Mouse (Mus musculus) testis, adult 2 months (tissue): ENCODE results near the gene Pom121l2.

Experiments
- CTCF ChIP-seq: fragments of 200-500 bp; IDR thresholded peaks from 2 replicates; pipeline ENCODE4 v1.5.1; 2012; ENCODE audit warnings: low read depth, mild to moderate bottlenecking, inconsistent platforms, low read length, moderate library complexity; ENCODE audit not compliant: control insufficient read depth, insufficient read depth, insufficient replicate concordance
- POLR2A ChIP-seq: fragments of 200-500 bp; IDR thresholded peaks from 2 replicates; pipeline ENCODE4 v1.6.1; 2012; ENCODE audit warnings: low read depth, mild to moderate bottlenecking, inconsistent platforms, low read length, moderate library complexity; ENCODE audit not compliant: control insufficient read depth

DNA sequence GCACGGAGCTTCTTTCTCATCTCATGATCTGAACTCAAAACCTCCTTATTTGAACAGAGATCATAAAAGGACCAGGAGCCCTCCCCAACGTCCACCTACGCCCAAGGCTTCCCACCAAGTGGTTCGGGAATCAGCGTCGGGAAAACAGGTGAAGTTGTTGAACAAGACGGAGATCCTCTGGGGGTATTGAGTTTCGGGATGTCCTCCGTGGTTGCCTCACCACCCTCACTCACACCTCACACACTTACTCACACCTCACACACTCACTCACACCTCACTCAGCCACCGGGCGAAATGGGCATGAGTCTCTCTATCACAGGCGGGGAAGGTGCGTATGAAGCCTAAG is 15.8 kb downstream of the Pom121l2 start:
- no peak for TF ChIP-seq CTCF
- no peak for TF ChIP-seq POLR2A
